Comparison of ENCODE assay signal across 16 mouse cellular contexts in the genomic region with DNA sequence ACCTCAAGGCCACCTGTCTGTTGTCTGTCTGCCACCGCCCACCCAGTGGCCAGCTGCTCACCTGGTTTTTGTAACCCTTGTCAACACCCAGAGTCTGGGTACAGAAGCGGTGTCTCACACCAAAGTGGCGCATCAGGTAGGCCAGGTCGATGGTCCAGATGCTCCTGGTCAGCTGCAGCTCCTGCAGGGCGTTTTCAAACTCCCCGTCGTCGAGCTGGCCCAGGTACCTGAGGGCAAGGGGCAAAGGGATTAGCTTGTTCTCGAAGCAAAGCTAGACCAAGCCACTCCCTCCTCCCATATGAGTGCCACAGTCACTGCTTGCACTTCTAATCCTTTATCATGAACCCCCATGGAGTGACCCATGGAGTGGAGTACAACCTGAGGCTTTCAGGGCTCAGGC. TPM values are rescaled to one million over a fixed set of nuclear protein-coding genes. Genes with fewer than 3 reads are reported as not detected.
A peak's percentile ranks its signal among the peaks of the same experiment; 100 is the strongest.
DNase-seq lines count a peak whose midpoint lies in the region; ATAC-seq and TF ChIP-seq lines count a peak whose summit lies in the region.
"Had no signal": no experiment of that assay in that cellular context is flagged by ENCODE, and none has a peak within 500 bp of the region (broad histone marks: within the 10 kb centered on the region; RNA-seq: fewer than 3 reads in every experiment).

No protein-coding gene starts in this region.

- ATAC-seq in midbrain, embryonic 11.5 days (ENCODE audit: low FRiP score) = no peak
- ATAC-seq in midbrain, embryonic 15.5 days (replicated peaks) = no peak
- ATAC-seq: forebrain, embryonic 15.5 days; hindbrain, postnatal 0 days had no signal

- intact Hi-C loops in gastrocnemius, adult 2 months (cut with DNase I) = no loop called here

- no peaks in the 10 kb centered on the region for H3K27me3 ChIP-seq in midbrain, embryonic 11.5 days (ENCODE audit: control insufficient read depth, insufficient read depth, low read length)
- H3K27me3 ChIP-seq in midbrain, embryonic 15.5 days (replicated peaks) = no peaks in the 10 kb centered on the region
- H3K27me3 ChIP-seq: embryonic facial prominence, embryonic 12.5 days; forebrain, embryonic 15.5 days; hindbrain, embryonic 13.5 days had no signal

- H3K4me2 ChIP-seq in midbrain, embryonic 11.5 days = no peak overlapping the region
- no peak overlapping the region for H3K4me2 ChIP-seq in midbrain, embryonic 15.5 days
- H3K4me2 ChIP-seq: embryonic facial prominence, embryonic 12.5 days; forebrain, embryonic 15.5 days; hindbrain, embryonic 13.5 days had no signal

- H3K27ac ChIP-seq in gastrocnemius, adult 2 months = peak overlapping the region; percentile 96
- no peak overlapping the region for H3K27ac ChIP-seq in midbrain, embryonic 11.5 days (ENCODE audit: low read depth, low read length)
- no peak overlapping the region for H3K27ac ChIP-seq in midbrain, embryonic 15.5 days
- H3K27ac ChIP-seq: embryonic facial prominence, embryonic 12.5 days; forebrain, embryonic 15.5 days; heart, embryonic 10.5 days; hindbrain, embryonic 13.5 days; hindbrain, postnatal 0 days had no signal

- H3K9me3 ChIP-seq in midbrain, embryonic 11.5 days (ENCODE audit: control insufficient read depth, low read length) = no peaks in the 10 kb centered on the region
- no peaks in the 10 kb centered on the region for H3K9me3 ChIP-seq in midbrain, embryonic 15.5 days
- H3K9me3 ChIP-seq: embryonic facial prominence, embryonic 12.5 days; forebrain, embryonic 15.5 days; G1E; heart, embryonic 10.5 days; hindbrain, embryonic 13.5 days had no signal

- H3K4me3 ChIP-seq in gastrocnemius, adult 2 months = peak overlapping the region; percentile 11; the same call in 1 of the 2 replicates
- H3K4me3 ChIP-seq in midbrain, embryonic 11.5 days (ENCODE audit: low read depth, low read length) = no peak overlapping the region
- no peak overlapping the region for H3K4me3 ChIP-seq in midbrain, embryonic 15.5 days
- H3K4me3 ChIP-seq: embryonic facial prominence, embryonic 12.5 days; forebrain, embryonic 15.5 days; heart, embryonic 10.5 days; hindbrain, embryonic 13.5 days had no signal

- 85% methylated on average over 9 of the region's 9 CpGs for WGBS in midbrain, embryonic 11.5 days
- WGBS in midbrain, embryonic 15.5 days = 89% methylated on average over 9 of the region's 9 CpGs

- no peak for TF ChIP-seq CTCF in gastrocnemius, adult 2 months (IDR thresholded peaks at IDR 0.05)

- peak; percentile 36 for DNase-seq in gastrocnemius, adult 2 months
- DNase-seq in gastrocnemius, adult 18-20 months (ENCODE audit: low spot score) = no peak
- peak; percentile 49 for DNase-seq in kidney, adult 18-20 months
- no peak for DNase-seq in kidney, postnatal 4 days
- peak; percentile 37 for DNase-seq in midbrain, embryonic 11.5 days (ENCODE audit: low spot score, missing footprints)
- no peak for DNase-seq in thymus, postnatal 0 days (ENCODE audit: low spot score)

- no peak overlapping the region for H3K9ac ChIP-seq in midbrain, embryonic 11.5 days (ENCODE audit: low read length)
- no peak overlapping the region for H3K9ac ChIP-seq in midbrain, embryonic 15.5 days
- H3K9ac ChIP-seq: embryonic facial prominence, embryonic 12.5 days; forebrain, embryonic 15.5 days; hindbrain, embryonic 13.5 days had no signal

- peaks cover 25% of the 10 kb centered on the region for H3K36me3 ChIP-seq in midbrain, embryonic 11.5 days (ENCODE audit: control insufficient read depth, insufficient read depth, low read length)
- H3K36me3 ChIP-seq in midbrain, embryonic 15.5 days (replicated peaks) = peaks cover 44% of the 10 kb centered on the region

- peaks cover 4% of the 10 kb centered on the region for H3K4me1 ChIP-seq in midbrain, embryonic 11.5 days (ENCODE audit: control insufficient read depth, insufficient read depth, low read length)
- peaks cover 7% of the 10 kb centered on the region for H3K4me1 ChIP-seq in midbrain, embryonic 15.5 days

RNA-seq across cellular contexts. Expression of gene Snrpd3, which starts 6.3 kb away (rescaled TPM):
- total RNA-seq in gastrocnemius, adult 2 months (2021) = 10 to 100 TPM; 65.9 to 91.4 TPM
- 10 to 100 TPM; 76.2 to 80.2 TPM for total RNA-seq in gastrocnemius, adult 18-20 months (2021)
- polyA plus RNA-seq in midbrain, embryonic 11.5 days (2014; fragmentation: Nextera tagmentation; extraction: Ambion mirVana) = 199 and 208 TPM in 2 replicates
- polyA plus RNA-seq in midbrain, embryonic 15.5 days (2015; fragmentation: Nextera tagmentation; extraction: Ambion mirVana) = 122 and 127 TPM in 2 replicates
- polyA plus RNA-seq in thymus, postnatal 0 days (2015; fragmentation: Nextera tagmentation; extraction: Ambion mirVana) = 149 and 167 TPM in 2 replicates

RNA-seq across cellular contexts. Expression of gene Gucd1, which starts 6.7 kb away (rescaled TPM):
- 10 to 100 TPM; 48.2 to 78.7 TPM for total RNA-seq in gastrocnemius, adult 2 months (2021)
- total RNA-seq in gastrocnemius, adult 18-20 months (2021) = 10 to 100 TPM; 43.6 to 61.5 TPM
- 27.8 and 36.0 TPM in 2 replicates for polyA plus RNA-seq in midbrain, embryonic 11.5 days (2014; fragmentation: Nextera tagmentation; extraction: Ambion mirVana)
- polyA plus RNA-seq in midbrain, embryonic 15.5 days (2015; fragmentation: Nextera tagmentation; extraction: Ambion mirVana) = 22.3 and 24.4 TPM in 2 replicates
- polyA plus RNA-seq in thymus, postnatal 0 days (2015; fragmentation: Nextera tagmentation; extraction: Ambion mirVana) = 17.5 and 18.2 TPM in 2 replicates

RNA-seq across cellular contexts. Expression of gene Lrrc75b, which starts 49.1 kb away (rescaled TPM):
- under 1 TPM; 0.11 to 0.15 TPM for total RNA-seq in gastrocnemius, adult 2 months (2021)
- under 1 TPM; 0.11 to 0.12 TPM for total RNA-seq in gastrocnemius, adult 18-20 months (2021)
- 3.3 and 4.1 TPM in 2 replicates for polyA plus RNA-seq in midbrain, embryonic 11.5 days (2014; fragmentation: Nextera tagmentation; extraction: Ambion mirVana)
- polyA plus RNA-seq in midbrain, embryonic 15.5 days (2015; fragmentation: Nextera tagmentation; extraction: Ambion mirVana) = 41.0 and 44.8 TPM in 2 replicates
- polyA plus RNA-seq in thymus, postnatal 0 days (2015; fragmentation: Nextera tagmentation; extraction: Ambion mirVana) = 0.41 and 0.86 TPM in 2 replicates
- total RNA-seq: hematopoietic stem cell, adult 5-6 weeks had no signal
- polyA plus RNA-seq: G1E had no signal

RNA-seq across cellular contexts. Expression of gene Ggt1, which starts 50.3 kb away (rescaled TPM):
- total RNA-seq in gastrocnemius, adult 2 months (2021) = not detected
- total RNA-seq in gastrocnemius, adult 18-20 months (2021) = under 1 TPM in 1 of 2 experiments, not detected in 1; 0.78 TPM
- 1.5 and 2.1 TPM in 2 replicates for polyA plus RNA-seq in midbrain, embryonic 11.5 days (2014; fragmentation: Nextera tagmentation; extraction: Ambion mirVana)
- polyA plus RNA-seq in midbrain, embryonic 15.5 days (2015; fragmentation: Nextera tagmentation; extraction: Ambion mirVana) = 1.2 and 1.7 TPM in 2 replicates
- polyA plus RNA-seq in thymus, postnatal 0 days (2015; fragmentation: Nextera tagmentation; extraction: Ambion mirVana) = 0.90 and 1.5 TPM in 2 replicates
- total RNA-seq: adrenal gland, postnatal 36 days; G1E; heart, postnatal 10 days had no signal
- polyA plus RNA-seq: G1E had no signal

Comparison
In these comparisons a context has a peak if more than half of its experiments do, and no peak if none do; other contexts are left out.
1. DNase-seq: peak in gastrocnemius, adult 2 months (single experiment), kidney, adult 18-20 months (single experiment) and midbrain, embryonic 11.5 days (single experiment); none in gastrocnemius, adult 18-20 months (single experiment), kidney, postnatal 4 days (0 of 2) and thymus, postnatal 0 days (single experiment).